Mouse (Mus musculus): ENCODE measurements at regions not wholly inside any gene's neighbourhood (a gene's known extent, or its start where the extent isn't known, plus 50 kb on each side); places are given as distances from the start of the nearest gene placed in this dataset.

DNA sequence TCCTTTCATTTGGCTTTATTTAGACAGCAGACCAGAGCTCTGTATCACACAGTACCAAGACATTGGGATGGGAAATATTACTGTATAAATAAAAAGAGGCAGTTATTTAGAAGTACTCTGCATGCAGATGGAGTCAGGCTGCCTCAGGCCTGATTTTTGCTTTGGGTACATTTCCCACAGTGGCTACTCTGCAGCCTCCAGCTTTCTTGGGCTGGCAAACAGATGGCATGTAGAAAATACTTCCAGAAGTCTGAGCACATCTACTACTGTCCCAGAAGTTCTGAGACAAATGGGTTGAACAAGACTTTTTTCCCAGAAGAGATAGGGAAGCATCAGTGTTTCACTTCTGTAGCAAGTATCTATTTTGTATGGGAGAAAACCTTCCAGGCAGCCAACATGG lies 229.8 kb upstream of the Far2 start:
- Histone ChIP-seq H3K36me3 (ENCODE audit: control insufficient read depth, insufficient read depth, low read length) (no peaks in the 10 kb centered on the region), H3K27me3 (ENCODE audit: control insufficient read depth, insufficient read depth, low read length) (no peaks in the 10 kb centered on the region), H3K4me3 (ENCODE audit: control insufficient read depth, low read depth, low read length) (no peak overlapping the region), H3K27ac (ENCODE audit: control insufficient read depth, insufficient read depth, low read depth, low read length) (no peak overlapping the region), H3K4me1 (ENCODE audit: control insufficient read depth, insufficient read depth, low read length) (no peaks in the 10 kb centered on the region)
- no peak for TF ChIP-seq CTCF (IDR thresholded peaks at IDR 0.05; ENCODE audit: control insufficient read depth, insufficient read depth, insufficient replicate concordance, low read depth, low read length)
- no peak for TF ChIP-seq POLR2A (IDR thresholded peaks at IDR 0.05; ENCODE audit: control insufficient read depth, low read depth, low read length)

DNA sequence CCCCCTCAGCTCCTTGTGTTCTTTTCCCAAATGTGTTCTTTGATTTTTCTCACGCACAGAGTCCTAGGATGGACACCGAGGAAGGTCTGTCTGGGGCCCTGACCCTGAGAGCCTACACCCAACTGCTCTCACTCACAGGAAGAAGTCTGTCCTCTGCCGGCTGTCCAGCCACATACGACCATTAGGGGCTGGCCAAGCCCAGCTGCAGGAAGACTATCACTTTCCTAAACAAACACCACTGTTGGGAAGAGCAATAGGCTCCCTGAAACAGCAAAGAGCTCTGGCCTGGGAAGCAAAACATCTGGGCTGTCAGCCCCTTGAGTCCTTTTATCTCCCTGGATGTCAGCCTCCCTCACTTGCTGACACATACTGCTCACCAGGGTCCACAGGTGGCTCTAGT lies 224.8 kb upstream of the Far2 start:
- TF ChIP-seq CTCF (IDR thresholded peaks at IDR 0.05; ENCODE audit: control insufficient read depth, insufficient read depth, insufficient replicate concordance, low read depth, low read length), result no peak
- no peak for TF ChIP-seq POLR2A (IDR thresholded peaks at IDR 0.05; ENCODE audit: control insufficient read depth, low read depth, low read length)
- Histone ChIP-seq H3K27me3 (ENCODE audit: control insufficient read depth, insufficient read depth, low read length) (no peaks in the 10 kb centered on the region), H3K36me3 (ENCODE audit: control insufficient read depth, insufficient read depth, low read length) (no peaks in the 10 kb centered on the region), H3K27ac (ENCODE audit: control insufficient read depth, insufficient read depth, low read depth, low read length) (no peak overlapping the region), H3K4me1 (ENCODE audit: control insufficient read depth, insufficient read depth, low read length) (no peaks in the 10 kb centered on the region), H3K4me3 (ENCODE audit: control insufficient read depth, low read depth, low read length) (no peak overlapping the region)

DNA sequence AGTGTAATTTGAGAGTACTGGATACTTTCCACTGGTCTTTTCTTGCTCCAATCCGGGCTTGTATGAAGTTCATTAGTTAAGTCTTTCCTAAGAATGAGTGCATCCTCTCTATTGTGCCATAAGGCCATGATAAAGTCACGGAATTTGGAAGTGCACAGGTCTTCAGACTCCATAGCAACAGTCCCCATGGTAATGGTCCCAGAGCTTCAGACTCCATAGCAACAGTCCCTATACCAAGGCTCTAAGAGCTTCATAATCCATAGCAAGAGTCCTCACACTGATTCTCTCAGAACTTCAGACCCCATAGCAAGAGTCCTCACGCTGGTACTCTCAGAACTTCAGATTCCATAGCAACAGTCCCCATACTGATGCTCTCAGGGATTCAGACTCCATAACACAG lies 214.5 kb upstream of the Far2 start:
- no peak for TF ChIP-seq CTCF (IDR thresholded peaks at IDR 0.05; ENCODE audit: control insufficient read depth, insufficient read depth, insufficient replicate concordance, low read depth, low read length)
- no peak for TF ChIP-seq POLR2A (IDR thresholded peaks at IDR 0.05; ENCODE audit: control insufficient read depth, low read depth, low read length)
- no peak overlapping the region for H3K27ac ChIP-seq (ENCODE audit: control insufficient read depth, insufficient read depth, low read depth, low read length)
- H3K36me3 ChIP-seq (ENCODE audit: control insufficient read depth, insufficient read depth, low read length), result no peaks in the 10 kb centered on the region
- H3K4me3 ChIP-seq (ENCODE audit: control insufficient read depth, low read depth, low read length), result no peak overlapping the region; the same call in 1 of the 2 replicates
- H3K4me1 ChIP-seq (ENCODE audit: control insufficient read depth, insufficient read depth, low read length), result no peaks in the 10 kb centered on the region
- no peaks in the 10 kb centered on the region for H3K27me3 ChIP-seq (ENCODE audit: control insufficient read depth, insufficient read depth, low read length)

DNA sequence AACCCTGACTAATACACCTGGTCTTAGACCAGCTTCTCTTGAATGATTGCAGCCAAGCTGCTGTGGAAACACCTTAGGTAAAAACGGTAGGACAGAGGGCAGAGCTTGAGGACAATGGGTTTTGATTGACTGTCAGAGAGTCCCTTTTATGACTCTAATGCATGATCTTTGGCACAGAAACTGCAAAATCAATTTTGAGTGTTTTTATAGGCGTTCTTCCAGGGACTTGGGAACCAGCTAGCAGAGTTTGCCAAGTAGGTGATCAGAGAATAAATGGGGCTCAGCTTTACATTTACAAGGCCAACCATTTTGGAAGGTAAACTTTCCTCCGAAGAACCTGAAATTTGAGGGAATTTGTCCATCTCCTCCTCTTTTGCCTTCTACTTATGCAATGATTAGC lies 213.6 kb upstream of the Far2 start:
- Histone ChIP-seq H3K4me3 (ENCODE audit: control insufficient read depth, low read depth, low read length) (peak overlapping the region; percentile 20; the same call in 1 of the 2 replicates), H3K27me3 (ENCODE audit: control insufficient read depth, insufficient read depth, low read length) (no peaks in the 10 kb centered on the region), H3K36me3 (ENCODE audit: control insufficient read depth, insufficient read depth, low read length) (no peaks in the 10 kb centered on the region), H3K4me1 (ENCODE audit: control insufficient read depth, insufficient read depth, low read length) (no peaks in the 10 kb centered on the region), H3K27ac (ENCODE audit: control insufficient read depth, insufficient read depth, low read depth, low read length) (no peak overlapping the region)
- TF ChIP-seq CTCF (IDR thresholded peaks at IDR 0.05; ENCODE audit: control insufficient read depth, insufficient read depth, insufficient replicate concordance, low read depth, low read length) (no peak), POLR2A (IDR thresholded peaks at IDR 0.05; ENCODE audit: control insufficient read depth, low read depth, low read length) (no peak)

DNA sequence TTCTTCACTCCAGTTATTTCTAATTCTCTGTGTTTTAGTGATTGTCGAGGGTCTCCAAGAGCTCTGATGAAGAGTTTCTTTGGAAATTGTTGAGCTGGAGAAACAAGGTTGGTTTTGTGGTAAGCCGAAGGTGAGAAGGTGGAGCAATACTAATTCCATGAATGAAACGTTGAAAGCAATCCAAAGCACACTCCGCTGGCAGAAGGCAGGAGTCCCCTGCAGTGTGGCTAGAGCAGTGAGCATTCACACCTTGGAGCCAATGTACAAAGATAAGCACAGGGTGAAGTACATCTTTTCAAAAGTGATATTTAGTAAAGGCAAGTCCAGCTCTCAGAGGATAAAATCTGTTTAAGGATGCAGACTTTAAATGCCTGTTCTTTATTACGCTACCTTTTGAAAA lies 208.2 kb upstream of the Far2 start:
- H3K4me3 ChIP-seq (ENCODE audit: control insufficient read depth, low read depth, low read length), result no peak overlapping the region
- no peak overlapping the region for H3K27ac ChIP-seq (ENCODE audit: control insufficient read depth, insufficient read depth, low read depth, low read length)
- H3K36me3 ChIP-seq (ENCODE audit: control insufficient read depth, insufficient read depth, low read length), result no peaks in the 10 kb centered on the region
- TF ChIP-seq POLR2A (IDR thresholded peaks at IDR 0.05; ENCODE audit: control insufficient read depth, low read depth, low read length), result no peak
- TF ChIP-seq CTCF (IDR thresholded peaks at IDR 0.05; ENCODE audit: control insufficient read depth, insufficient read depth, insufficient replicate concordance, low read depth, low read length), result no peak
- no peaks in the 10 kb centered on the region for H3K27me3 ChIP-seq (ENCODE audit: control insufficient read depth, insufficient read depth, low read length)
- no peaks in the 10 kb centered on the region for H3K4me1 ChIP-seq (ENCODE audit: control insufficient read depth, insufficient read depth, low read length)

DNA sequence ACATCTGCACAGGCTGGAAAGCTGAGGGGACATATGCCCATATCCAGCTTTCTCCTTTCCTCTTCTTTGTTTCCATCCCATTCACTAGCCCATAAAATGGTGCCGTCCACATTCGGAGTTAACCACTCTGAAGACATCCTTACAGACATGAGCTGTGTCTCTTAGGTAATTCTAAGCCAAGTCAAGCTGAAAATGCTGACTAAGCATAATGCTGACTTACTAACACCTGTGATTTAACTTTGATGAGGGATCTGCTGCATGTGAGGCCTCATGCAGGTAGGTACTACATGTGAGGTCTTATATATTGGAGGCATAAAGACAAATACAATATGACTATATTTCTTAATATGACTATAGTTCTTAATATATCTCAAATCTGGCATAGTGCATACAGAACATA lies 197.1 kb upstream of the Far2 start:
- Histone ChIP-seq H3K4me3 (ENCODE audit: control insufficient read depth, low read depth, low read length) (no peak overlapping the region), H3K36me3 (ENCODE audit: control insufficient read depth, insufficient read depth, low read length) (no peaks in the 10 kb centered on the region), H3K27me3 (ENCODE audit: control insufficient read depth, insufficient read depth, low read length) (no peaks in the 10 kb centered on the region), H3K4me1 (ENCODE audit: control insufficient read depth, insufficient read depth, low read length) (no peaks in the 10 kb centered on the region), H3K27ac (ENCODE audit: control insufficient read depth, insufficient read depth, low read depth, low read length) (no peak overlapping the region)
- no peak for TF ChIP-seq POLR2A (IDR thresholded peaks at IDR 0.05; ENCODE audit: control insufficient read depth, low read depth, low read length)
- no peak for TF ChIP-seq CTCF (IDR thresholded peaks at IDR 0.05; ENCODE audit: control insufficient read depth, insufficient read depth, insufficient replicate concordance, low read depth, low read length)

DNA sequence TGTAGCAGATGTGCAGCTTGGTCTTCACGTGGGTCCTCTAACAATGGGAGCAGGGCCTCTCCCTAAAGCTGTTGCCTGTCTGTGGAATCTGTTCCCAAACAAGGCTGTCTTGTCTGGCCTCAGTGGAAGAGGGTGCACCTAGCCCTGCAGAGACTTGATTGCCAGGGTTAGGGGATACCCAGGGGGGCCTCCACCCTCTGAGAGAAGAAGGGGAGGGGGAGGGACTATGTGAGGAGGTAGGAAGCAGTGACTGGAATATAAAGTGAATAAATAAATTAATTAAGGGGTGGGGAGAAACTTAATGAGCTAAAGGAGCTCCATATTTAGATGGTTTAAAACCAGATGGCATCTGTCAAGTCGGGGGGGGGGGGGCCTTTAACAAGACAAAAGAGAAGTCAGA lies 185.9 kb upstream of the Far2 start:
- TF ChIP-seq POLR2A (IDR thresholded peaks at IDR 0.05; ENCODE audit: control insufficient read depth, low read depth, low read length) (no peak), CTCF (IDR thresholded peaks at IDR 0.05; ENCODE audit: control insufficient read depth, insufficient read depth, insufficient replicate concordance, low read depth, low read length) (no peak)
- H3K4me3 ChIP-seq (ENCODE audit: control insufficient read depth, low read depth, low read length), result no peak overlapping the region

DNA sequence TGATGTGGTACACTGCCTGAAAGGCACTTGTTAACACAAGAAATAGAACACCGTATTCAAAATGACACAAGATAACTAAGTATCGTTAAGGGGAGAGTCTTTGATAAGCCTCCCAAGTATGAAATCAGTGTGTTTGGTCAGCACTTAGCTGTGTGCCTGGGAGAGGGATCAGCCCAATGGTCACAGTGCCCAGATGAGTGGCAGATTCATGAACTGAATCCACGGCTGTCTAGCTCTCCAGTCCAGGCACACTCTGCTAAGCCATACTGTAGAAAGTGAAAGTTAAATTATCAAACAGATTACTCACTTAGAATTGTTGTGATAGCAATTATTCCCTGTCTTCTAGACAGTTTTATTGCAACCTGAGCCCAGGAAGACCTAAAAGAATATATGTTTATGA lies 176.0 kb upstream of the Far2 start:
- Histone ChIP-seq H3K4me1 (ENCODE audit: control insufficient read depth, insufficient read depth, low read length) (no peaks in the 10 kb centered on the region), H3K27ac (ENCODE audit: control insufficient read depth, insufficient read depth, low read depth, low read length) (no peak overlapping the region), H3K27me3 (ENCODE audit: control insufficient read depth, insufficient read depth, low read length) (no peaks in the 10 kb centered on the region), H3K4me3 (ENCODE audit: control insufficient read depth, low read depth, low read length) (no peak overlapping the region), H3K36me3 (ENCODE audit: control insufficient read depth, insufficient read depth, low read length) (no peaks in the 10 kb centered on the region)
- TF ChIP-seq POLR2A (IDR thresholded peaks at IDR 0.05; ENCODE audit: control insufficient read depth, low read depth, low read length), result no peak
- no peak for TF ChIP-seq CTCF (IDR thresholded peaks at IDR 0.05; ENCODE audit: control insufficient read depth, insufficient read depth, insufficient replicate concordance, low read depth, low read length)

More for the DNA sequence above, 185.9 kb upstream of the Far2 start:
- Histone ChIP-seq H3K36me3 (ENCODE audit: control insufficient read depth, insufficient read depth, low read length) (no peaks in the 10 kb centered on the region), H3K27ac (ENCODE audit: control insufficient read depth, insufficient read depth, low read depth, low read length) (no peak overlapping the region), H3K27me3 (ENCODE audit: control insufficient read depth, insufficient read depth, low read length) (no peaks in the 10 kb centered on the region), H3K4me1 (ENCODE audit: control insufficient read depth, insufficient read depth, low read length) (no peaks in the 10 kb centered on the region)
